Mouse (Mus musculus) myocyte (in vitro differentiated cells): ENCODE data around the gene Wdr66.

ENCODE experiments used
- E2F4 ChIP-seq: IDR thresholded peaks from one replicate; pipeline ENCODE4 v1.6.1; 2011; ENCODE audit warnings: mild to moderate bottlenecking, control low read depth, moderate library complexity; ENCODE audit not compliant: insufficient read depth
- MYOD1 ChIP-seq, 3 experiments: IDR thresholded peaks; one replicate each; pipeline ENCODE4 v1.6.1; 2011; ENCODE audit warnings: control low read depth in 2 of 3, low read depth in 2 of 3, mild to moderate bottlenecking in 2 of 3, moderate library complexity in 1 of 3; ENCODE audit not compliant: insufficient read length in 2 of 3, control insufficient read depth in 1 of 3
- POLR2A ChIP-seq: IDR thresholded peaks from one replicate; pipeline ENCODE4 v1.6.1; 2011; ENCODE audit warnings: low read depth, mild to moderate bottlenecking, control low read depth, moderate library complexity; ENCODE audit not compliant: insufficient read length
- USF1 ChIP-seq: IDR thresholded peaks from one replicate; pipeline ENCODE4 v1.6.1; 2011; ENCODE audit warnings: low read depth, mild to moderate bottlenecking, control low read depth, moderate library complexity

DNA sequence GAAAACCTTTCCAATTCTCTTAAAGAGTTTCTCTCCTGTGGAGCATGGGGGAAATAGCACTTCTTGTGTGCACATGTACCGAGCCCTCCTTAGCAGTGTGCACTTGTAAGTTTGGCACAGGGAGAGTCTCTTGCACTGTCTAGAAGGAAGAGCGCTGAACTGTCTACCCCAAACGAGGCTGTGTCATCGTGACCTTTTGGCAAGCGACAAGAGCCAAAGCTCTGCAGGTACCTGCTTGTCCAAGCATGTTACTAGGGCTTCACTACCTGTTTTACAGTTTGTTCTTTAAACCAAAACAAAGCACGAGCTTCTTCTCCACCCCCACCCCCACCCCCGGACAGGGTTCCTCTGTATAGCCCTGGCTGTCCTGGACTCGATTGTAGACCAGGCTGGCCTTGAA lies 75.8 kb downstream of the Wdr66 start:
- no peak for TF ChIP-seq POLR2A
- no peak for TF ChIP-seq MYOD1 (IDR thresholded peaks at IDR 0.05; ENCODE audit: control insufficient read depth in 1 of 3, insufficient read length in 2 of 3, low read depth in 2 of 3)
- TF ChIP-seq E2F4, result no peak
- no peak for TF ChIP-seq USF1
